Mouse (Mus musculus) lung, embryonic 16.5 days (tissue): ENCODE data around the gene Nes. TPM values are rescaled to one million over a fixed set of nuclear protein-coding genes. Genes with fewer than 3 reads are reported as not detected.
A peak's percentile ranks its signal among the peaks of the same experiment; 100 is the strongest.

Experiments
- ATAC-seq: fragments of 200-750 bp; cut with Nextera tagmentation; 2 replicates; pipeline ENCODE4 v1.8.0; 2017; ENCODE audit warnings: low read depth, mild to moderate bottlenecking, moderate library complexity
- H3K27ac ChIP-seq: fragments of 300-500 bp; sonication (generic); 2 replicates; pipeline ENCODE4 v1.5.1; 2014; ENCODE audit warnings: mild to moderate bottlenecking, control low read depth, low read length
- H3K27me3 ChIP-seq: fragments of 300-500 bp; sonication (generic); 2 replicates; pipeline ENCODE4 v1.6.1; 2014; ENCODE audit warnings: low read depth, low read length, mixed read lengths; ENCODE audit not compliant: control insufficient read depth, insufficient read depth
- H3K36me3 ChIP-seq: fragments of 300-500 bp; sonication (generic); 2 replicates; pipeline ENCODE4 v1.6.1; 2014; ENCODE audit warnings: low read length; ENCODE audit not compliant: control insufficient read depth, insufficient read depth
- H3K4me1 ChIP-seq: fragments of 300-500 bp; sonication (generic); replicated peaks from 2 replicates; pipeline ENCODE4 v1.6.1; 2014; ENCODE audit warnings: low read length, mixed read lengths; ENCODE audit not compliant: control insufficient read depth, insufficient read depth
- H3K4me2 ChIP-seq: fragments of 300-500 bp; sonication (generic); 2 replicates; pipeline ENCODE4 v1.6.1; 2014; ENCODE audit warnings: low read depth, low read length, control low read depth
- H3K4me3 ChIP-seq: fragments of 300-500 bp; sonication (generic); 2 replicates; pipeline ENCODE4 v1.5.1; 2014; ENCODE audit warnings: mild to moderate bottlenecking, low read length, control low read depth
- H3K9ac ChIP-seq: fragments of 300-500 bp; sonication (generic); 2 replicates; pipeline ENCODE4 v1.6.1; 2014; ENCODE audit warnings: low read length, control low read depth
- H3K9me3 ChIP-seq: fragments of 300-500 bp; sonication (generic); 2 replicates; pipeline ENCODE4 v1.6.1; 2016; ENCODE audit warnings: low read length; ENCODE audit not compliant: control insufficient read depth
- WGBS: fragments of 180-500 bp; shearing (Covaris S2); extraction: QIAGEN DNeasy Blood & Tissue Kit; methylation state at CpG from one replicate; pipeline ENCODE4 v1.1.7; 2014; 5-methylcytosine and 5-hydroxymethylcytosine counted together
- polyA plus RNA-seq: library from polyadenylated mRNA; unstranded; fragments of >200 nt; fragmentation: Nextera tagmentation; extraction: Ambion mirVana; gene quantifications from 2 replicates; pipeline ENCODE4 v1.2.1, GENCODE M21; 2015

Nes gene
- polyA plus RNA-seq, 1 experiment from 2014 or later, result 15.5 TPM

- peak overlapping the region; percentile 51 for H3K9ac ChIP-seq
- peak; percentile 95 for ATAC-seq
Measured at GRCm38 (mm10) chr3:88022322-88023191, 51.7 kb downstream of the Nes start.

GRCm38 (mm10) chr3:88023192-88024074 is 52.6 kb downstream of the Nes start:
- H3K4me1 ChIP-seq, result peaks cover 15% of the 10 kb centered on the region
- no peak overlapping the region for H3K27ac ChIP-seq
- H3K27me3 ChIP-seq, result peaks cover 60% of the 10 kb centered on the region
- peak overlapping the region; percentile 63 for H3K4me3 ChIP-seq
- peak overlapping the region; percentile 100 for H3K4me2 ChIP-seq
- H3K9ac ChIP-seq, result peak overlapping the region; percentile 51
- peaks cover 6% of the 10 kb centered on the region for H3K9me3 ChIP-seq
- peak; percentile 69 for ATAC-seq
- no peaks in the 10 kb centered on the region for H3K36me3 ChIP-seq
- 1% methylated on average over 72 of the region's 81 CpGs for WGBS

More at GRCm38 (mm10) chr3:88022322-88023191, 51.7 kb downstream of the Nes start:
- Histone ChIP-seq H3K9me3 (peaks cover 3% of the 10 kb centered on the region; the same call in 1 of the 2 replicates), H3K36me3 (no peaks in the 10 kb centered on the region), H3K4me2 (peak overlapping the region; percentile 100), H3K4me1 (peaks cover 15% of the 10 kb centered on the region), H3K27me3 (peaks cover 60% of the 10 kb centered on the region), H3K27ac (no peak overlapping the region), H3K4me3 (peak overlapping the region; percentile 63)
- 2% methylated on average over 64 of the region's 66 CpGs for WGBS

- H3K4me2 ChIP-seq, result no peak overlapping the region
- peaks cover 6% of the 10 kb centered on the region for H3K9me3 ChIP-seq
- H3K27ac ChIP-seq, result no peak overlapping the region
- 56% methylated on average over 7 of the region's 7 CpGs for WGBS
- H3K9ac ChIP-seq, result no peak overlapping the region
- peaks cover 15% of the 10 kb centered on the region for H3K4me1 ChIP-seq
- H3K36me3 ChIP-seq, result no peaks in the 10 kb centered on the region
- H3K4me3 ChIP-seq, result no peak overlapping the region
- ATAC-seq, result no peak
- H3K27me3 ChIP-seq, result peaks cover 39% of the 10 kb centered on the region
Measured at GRCm38 (mm10) chr3:88026823-88027222, 55.9 kb downstream of the Nes start.

- Histone ChIP-seq H3K9ac (no peak within 1 kb of the TSS), H3K27ac (no peak within 1 kb of the TSS), H3K4me3 (no peak within 1 kb of the TSS), H3K9me3 (peaks cover 6% of the 10 kb centered on the region), H3K27me3 (peaks cover 32% of the 10 kb centered on the region), H3K4me1 (peaks cover 12% of the 10 kb centered on the region), H3K4me2 (no peak within 1 kb of the TSS), H3K36me3 (no peaks in the 10 kb centered on the region)
- WGBS, result 41% methylated on average over 5 of the region's 5 CpGs
- no peak for ATAC-seq
Measured at GRCm38 (mm10) chr3:88027434-88028186, 56.7 kb downstream of the Nes start, which contains the start of gene Hapln2. Gene Hapln2, minus strand, starts transcription at chr3:88027583.

Other genes starting within 250 kb of the Nes start
- 3.9 and 5.9 TPM in 2 replicates for gene Lrrc71, start 222.5 kb upstream of the Nes start, polyA plus RNA-seq
- gene Ntrk1, start 175.9 kb upstream of the Nes start, polyA plus RNA-seq, result 1.5 and 1.6 TPM in 2 replicates
- 0.04 and 0.23 TPM in 2 replicates for gene Insrr, start 174.1 kb upstream of the Nes start, polyA plus RNA-seq
- gene Pear1, start 146.8 kb upstream of the Nes start, polyA plus RNA-seq, result 32.4 and 34.5 TPM in 2 replicates
- 0.36 and 2.0 TPM in 2 replicates for gene Sh2d2a, start 124.3 kb upstream of the Nes start, polyA plus RNA-seq
- 8.3 and 11.7 TPM in 2 replicates for gene Prcc, start 85.5 kb upstream of the Nes start, polyA plus RNA-seq
- gene Hdgf, start 64.8 kb upstream of the Nes start, polyA plus RNA-seq, result 81.3 and 86.3 TPM in 2 replicates
- 77.5 and 79.3 TPM in 2 replicates for gene Mrpl24, start 51.6 kb upstream of the Nes start, polyA plus RNA-seq
- gene Isg20l2, start 40.8 kb upstream of the Nes start, polyA plus RNA-seq, result 50.3 and 54.8 TPM in 2 replicates
- 20.2 and 20.6 TPM in 2 replicates for gene Rrnad1, start 40.4 kb upstream of the Nes start, polyA plus RNA-seq
- 4.7 and 4.9 TPM in 2 replicates for gene Crabp2, start 22.4 kb upstream of the Nes start, polyA plus RNA-seq
- 0.44 and 0.54 TPM in 2 replicates for gene Bcan, start 29.2 kb downstream of the Nes start, polyA plus RNA-seq
- gene Hapln2, start 56.5 kb downstream of the Nes start, polyA plus RNA-seq, result 0.10 and 0.28 TPM in 2 replicates
- gene Gpatch4, start 72.0 kb downstream of the Nes start, polyA plus RNA-seq, result 22.4 and 25.6 TPM in 2 replicates
- gene Naxe, start 87.4 kb downstream of the Nes start, polyA plus RNA-seq, result 203 and 211 TPM in 2 replicates
- not detected in 2 replicates for gene Ttc24, start 107.2 kb downstream of the Nes start, polyA plus RNA-seq
- gene Iqgap3, start 110.9 kb downstream of the Nes start, polyA plus RNA-seq, result 23.4 and 26.9 TPM in 2 replicates
- 19.9 and 22.9 TPM in 2 replicates for gene Mef2d, start 171.3 kb downstream of the Nes start, polyA plus RNA-seq